Mouse (Mus musculus) midbrain, embryonic 10.5 days (tissue): ENCODE measurements at regions not wholly inside any gene's neighbourhood (a gene's known extent, or its start where the extent isn't known, plus 50 kb on each side); places are given as distances from the start of the nearest gene placed in this dataset.

Experiments
- DNase-seq: peaks from one replicate; pipeline ENCODE4 v3.0.0-alpha.2; 2017; ENCODE audit warnings: low spot score
- H3K27ac ChIP-seq: fragments of 300-500 bp; sonication (generic); replicated peaks from 2 replicates; pipeline ENCODE4 v1.5.1; 2016; ENCODE audit warnings: mild to moderate bottlenecking
- H3K27me3 ChIP-seq: fragments of 300-500 bp; sonication (generic); 2 replicates; pipeline ENCODE4 v1.6.1; 2016; ENCODE audit warnings: low read depth, mild to moderate bottlenecking; ENCODE audit not compliant: poor library complexity, severe bottlenecking
- H3K36me3 ChIP-seq: fragments of 300-500 bp; sonication (generic); 2 replicates; pipeline ENCODE4 v1.6.1; 2016; ENCODE audit warnings: mild to moderate bottlenecking, moderate library complexity
- H3K4me1 ChIP-seq: fragments of 300-500 bp; sonication (generic); 2 replicates; pipeline ENCODE4 v1.6.1; 2016
- H3K4me3 ChIP-seq: fragments of 300-500 bp; sonication (generic); 2 replicates; pipeline ENCODE4 v1.5.1; 2016; ENCODE audit warnings: mild to moderate bottlenecking, moderate library complexity
- H3K9me3 ChIP-seq: fragments of 300-500 bp; sonication (generic); replicated peaks from 2 replicates; pipeline ENCODE4 v1.6.1; 2016; ENCODE audit warnings: mild to moderate bottlenecking
- WGBS: fragments of 180-500 bp; shearing (Covaris S2); methylation state at CpG from one replicate; pipeline ENCODE4 v1.1.7; 2016; 5-methylcytosine and 5-hydroxymethylcytosine counted together

DNA sequence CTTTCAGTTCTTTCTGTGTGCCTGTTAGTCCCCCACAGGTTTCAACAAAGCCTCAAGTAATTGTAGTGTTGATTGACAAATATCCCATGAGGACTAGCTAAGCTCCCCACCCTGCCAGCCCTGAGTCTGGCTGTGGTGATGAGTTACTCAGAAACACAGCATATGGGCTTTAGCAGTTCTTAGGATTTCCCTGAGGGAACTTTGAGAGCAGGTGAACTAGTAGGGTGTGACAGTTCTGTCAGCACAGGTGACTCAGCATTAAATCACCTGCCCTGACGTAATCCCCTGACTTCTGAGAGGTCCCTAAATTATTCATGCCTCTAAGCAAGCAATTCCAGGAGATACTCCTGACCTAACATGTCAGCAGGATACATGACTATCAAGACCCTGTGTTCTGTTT lies 347.7 kb upstream of the Igfbp3 start:
- DNase-seq = no peak
- Histone ChIP-seq H3K27me3 (no peaks in the 10 kb centered on the region), H3K4me1 (no peaks in the 10 kb centered on the region), H3K4me3 (no peak overlapping the region), H3K9me3 (no peaks in the 10 kb centered on the region), H3K36me3 (no peaks in the 10 kb centered on the region), H3K27ac (no peak overlapping the region)
- WGBS = 72% methylated on average over 1 of the region's 1 CpGs

GRCm38 (mm10) chr11:7555613-7556274 lies 342.0 kb upstream of the Igfbp3 start:
- H3K27me3 ChIP-seq = no peaks in the 10 kb centered on the region
- H3K9me3 ChIP-seq = no peaks in the 10 kb centered on the region
- 89% methylated on average over 6 of the region's 6 CpGs for WGBS
- DNase-seq = no peak
- H3K36me3 ChIP-seq = no peaks in the 10 kb centered on the region
- no peaks in the 10 kb centered on the region for H3K4me1 ChIP-seq
- no peak overlapping the region for H3K4me3 ChIP-seq
- no peak overlapping the region for H3K27ac ChIP-seq

DNA sequence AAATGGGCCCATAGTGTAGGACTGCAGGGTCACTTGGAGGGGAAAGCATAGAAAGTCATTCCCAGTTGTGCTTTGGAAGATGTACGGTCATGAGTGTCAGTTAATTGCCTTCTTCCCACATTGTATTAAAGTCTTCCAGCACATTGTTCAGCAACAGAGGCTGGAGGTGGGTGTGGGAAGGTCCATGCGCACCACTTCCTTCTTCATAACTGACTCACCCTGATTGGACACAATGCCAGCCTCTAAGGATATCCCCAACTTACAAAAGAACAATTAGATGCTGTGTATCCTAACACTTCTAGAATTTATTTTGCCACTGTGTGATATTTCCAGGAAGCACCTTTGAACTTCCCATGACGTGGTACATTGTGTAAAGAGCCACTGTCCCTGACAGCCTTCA lies 338.4 kb upstream of the Igfbp3 start:
- H3K27me3 ChIP-seq = no peaks in the 10 kb centered on the region
- no peak overlapping the region for H3K27ac ChIP-seq
- no peak overlapping the region for H3K4me3 ChIP-seq
- no peaks in the 10 kb centered on the region for H3K9me3 ChIP-seq
- H3K4me1 ChIP-seq = no peaks in the 10 kb centered on the region
- H3K36me3 ChIP-seq = no peaks in the 10 kb centered on the region
- DNase-seq = no peak
- 91% methylated on average over 3 of the region's 3 CpGs for WGBS

DNA sequence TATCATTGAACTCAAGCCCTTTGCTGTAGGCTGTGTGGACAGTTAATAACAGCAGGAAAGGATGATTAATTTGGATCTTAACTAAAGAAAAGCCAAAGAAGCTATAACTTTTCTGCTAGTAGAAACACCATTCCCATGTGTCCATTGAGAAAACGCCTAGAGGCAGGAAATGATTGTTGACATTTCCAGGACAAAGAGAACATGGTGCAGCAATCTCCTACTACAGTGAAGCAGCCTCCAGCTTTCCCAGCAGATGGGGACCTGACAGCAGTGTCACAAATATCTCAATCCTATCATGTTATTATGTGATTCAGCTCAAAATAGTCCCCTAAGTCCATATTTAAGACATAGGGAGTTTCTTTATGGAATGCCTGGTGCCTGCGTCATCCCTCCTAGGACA lies 334.1 kb upstream of the Igfbp3 start:
- Histone ChIP-seq H3K27ac (no peak overlapping the region), H3K27me3 (no peaks in the 10 kb centered on the region), H3K36me3 (no peaks in the 10 kb centered on the region), H3K9me3 (no peaks in the 10 kb centered on the region), H3K4me3 (no peak overlapping the region), H3K4me1 (no peaks in the 10 kb centered on the region)
- no peak for DNase-seq
- 83% methylated on average over 2 of the region's 2 CpGs for WGBS

DNA sequence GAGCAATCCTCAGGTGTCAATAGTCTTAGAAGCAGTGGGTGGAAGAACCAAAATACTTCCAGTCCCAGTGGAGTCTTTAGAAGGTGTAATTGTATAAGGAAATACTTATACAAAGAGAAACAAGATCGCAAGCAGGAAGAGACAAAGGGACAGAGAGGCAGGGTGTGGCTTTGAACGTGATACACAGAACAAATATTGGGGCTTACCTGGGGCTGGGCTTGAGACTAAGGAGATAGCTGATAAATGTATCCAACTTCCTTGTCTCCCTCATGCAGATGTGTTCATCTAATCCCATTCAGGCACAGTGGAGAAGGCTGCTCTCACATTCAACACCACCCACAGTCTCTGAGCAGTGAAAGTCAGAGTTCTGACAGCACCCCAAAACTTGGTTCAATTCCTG lies 331.9 kb upstream of the Igfbp3 start:
- 93% methylated on average over 2 of the region's 2 CpGs for WGBS
- Histone ChIP-seq H3K4me3 (no peak overlapping the region), H3K4me1 (no peaks in the 10 kb centered on the region), H3K27me3 (no peaks in the 10 kb centered on the region), H3K9me3 (no peaks in the 10 kb centered on the region), H3K27ac (no peak overlapping the region), H3K36me3 (no peaks in the 10 kb centered on the region)
- DNase-seq = no peak

- no peaks in the 10 kb centered on the region for H3K27me3 ChIP-seq
- WGBS = 30% methylated on average over 2 of the region's 2 CpGs
- H3K9me3 ChIP-seq = peaks cover 10% of the 10 kb centered on the region
- H3K27ac ChIP-seq = no peak overlapping the region
- H3K36me3 ChIP-seq = no peaks in the 10 kb centered on the region
- no peak overlapping the region for H3K4me3 ChIP-seq
- no peak for DNase-seq
- H3K4me1 ChIP-seq = no peaks in the 10 kb centered on the region
Observed at GRCm38 (mm10) chr11:7534590-7534989, 320.9 kb upstream of the Igfbp3 start.

GRCm38 (mm10) chr11:7533327-7533726 lies 319.6 kb upstream of the Igfbp3 start:
- Histone ChIP-seq H3K36me3 (no peaks in the 10 kb centered on the region), H3K9me3 (peaks cover 10% of the 10 kb centered on the region), H3K4me3 (no peak overlapping the region), H3K27ac (no peak overlapping the region), H3K4me1 (no peaks in the 10 kb centered on the region), H3K27me3 (no peaks in the 10 kb centered on the region)
- DNase-seq = no peak
- WGBS = 15% methylated on average over 1 of the region's 1 CpGs

DNA sequence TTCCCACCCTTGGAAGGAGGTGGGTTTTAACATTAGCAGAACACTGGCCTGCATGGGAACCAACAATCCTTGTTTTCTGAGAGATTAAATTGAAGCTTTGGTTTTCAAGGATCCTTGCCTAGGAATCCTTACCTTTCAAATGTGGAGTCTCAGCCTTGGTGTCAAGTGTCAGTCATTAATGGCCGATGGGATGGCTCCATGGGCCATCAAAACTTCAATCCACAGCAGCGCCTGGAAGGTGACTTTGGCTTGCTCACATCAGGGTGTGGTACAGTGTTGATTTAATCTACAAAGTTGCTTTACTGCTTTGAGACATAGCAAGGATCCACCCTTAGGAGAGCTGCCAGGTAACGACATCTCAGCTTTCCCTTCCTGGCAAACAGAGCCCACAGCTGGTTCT lies 318.1 kb upstream of the Igfbp3 start:
- H3K27me3 ChIP-seq = no peaks in the 10 kb centered on the region
- 91% methylated on average over 3 of the region's 3 CpGs for WGBS
- no peak overlapping the region for H3K4me3 ChIP-seq
- no peaks in the 10 kb centered on the region for H3K36me3 ChIP-seq
- H3K27ac ChIP-seq = no peak overlapping the region
- H3K9me3 ChIP-seq = peaks cover 7% of the 10 kb centered on the region
- H3K4me1 ChIP-seq = no peaks in the 10 kb centered on the region
- DNase-seq = no peak

- no peak overlapping the region for H3K4me3 ChIP-seq
- H3K36me3 ChIP-seq = no peaks in the 10 kb centered on the region
- H3K27ac ChIP-seq = no peak overlapping the region
- WGBS = 90% methylated on average over 6 of the region's 6 CpGs
- no peak for DNase-seq
- no peaks in the 10 kb centered on the region for H3K9me3 ChIP-seq
- no peaks in the 10 kb centered on the region for H3K27me3 ChIP-seq
- no peaks in the 10 kb centered on the region for H3K4me1 ChIP-seq
Observed at GRCm38 (mm10) chr11:7530482-7531148, 316.9 kb upstream of the Igfbp3 start.

GRCm38 (mm10) chr11:7519556-7519955 lies 305.8 kb upstream of the Igfbp3 start:
- Histone ChIP-seq H3K4me1 (no peaks in the 10 kb centered on the region), H3K27me3 (no peaks in the 10 kb centered on the region), H3K4me3 (no peak overlapping the region), H3K9me3 (no peaks in the 10 kb centered on the region), H3K36me3 (no peaks in the 10 kb centered on the region), H3K27ac (no peak overlapping the region)
- no peak for DNase-seq
- WGBS = 85% methylated on average over 2 of the region's 2 CpGs

DNA sequence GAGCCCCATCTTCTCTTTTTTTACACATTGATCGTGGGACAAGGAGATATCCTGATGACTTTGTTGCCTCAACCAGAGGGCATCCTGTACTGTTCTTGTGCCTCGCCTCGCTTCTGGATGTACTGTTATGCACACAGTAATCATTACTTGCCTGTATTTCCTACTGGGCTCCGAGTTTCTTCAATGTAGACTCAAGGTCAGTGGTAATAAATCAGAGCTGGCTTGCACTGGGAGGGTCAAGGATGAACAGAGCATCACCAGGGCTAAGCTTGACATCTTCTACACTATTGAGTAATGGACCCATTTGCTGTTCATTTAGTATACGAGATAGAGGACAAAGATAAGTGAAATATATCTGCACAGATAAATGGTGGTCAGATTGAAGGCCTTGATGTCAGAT lies 295.1 kb upstream of the Igfbp3 start:
- Histone ChIP-seq H3K4me1 (no peaks in the 10 kb centered on the region), H3K4me3 (no peak overlapping the region), H3K9me3 (no peaks in the 10 kb centered on the region), H3K27me3 (no peaks in the 10 kb centered on the region), H3K36me3 (no peaks in the 10 kb centered on the region), H3K27ac (no peak overlapping the region)
- 90% methylated on average over 5 of the region's 5 CpGs for WGBS
- no peak for DNase-seq

GRCm38 (mm10) chr11:7506421-7506945 lies 292.8 kb upstream of the Igfbp3 start:
- H3K4me1 ChIP-seq = no peaks in the 10 kb centered on the region
- H3K4me3 ChIP-seq = no peak overlapping the region
- H3K36me3 ChIP-seq = no peaks in the 10 kb centered on the region
- 82% methylated on average over 7 of the region's 7 CpGs for WGBS
- H3K27ac ChIP-seq = no peak overlapping the region
- H3K9me3 ChIP-seq = no peaks in the 10 kb centered on the region
- DNase-seq = no peak
- H3K27me3 ChIP-seq = no peaks in the 10 kb centered on the region

DNA sequence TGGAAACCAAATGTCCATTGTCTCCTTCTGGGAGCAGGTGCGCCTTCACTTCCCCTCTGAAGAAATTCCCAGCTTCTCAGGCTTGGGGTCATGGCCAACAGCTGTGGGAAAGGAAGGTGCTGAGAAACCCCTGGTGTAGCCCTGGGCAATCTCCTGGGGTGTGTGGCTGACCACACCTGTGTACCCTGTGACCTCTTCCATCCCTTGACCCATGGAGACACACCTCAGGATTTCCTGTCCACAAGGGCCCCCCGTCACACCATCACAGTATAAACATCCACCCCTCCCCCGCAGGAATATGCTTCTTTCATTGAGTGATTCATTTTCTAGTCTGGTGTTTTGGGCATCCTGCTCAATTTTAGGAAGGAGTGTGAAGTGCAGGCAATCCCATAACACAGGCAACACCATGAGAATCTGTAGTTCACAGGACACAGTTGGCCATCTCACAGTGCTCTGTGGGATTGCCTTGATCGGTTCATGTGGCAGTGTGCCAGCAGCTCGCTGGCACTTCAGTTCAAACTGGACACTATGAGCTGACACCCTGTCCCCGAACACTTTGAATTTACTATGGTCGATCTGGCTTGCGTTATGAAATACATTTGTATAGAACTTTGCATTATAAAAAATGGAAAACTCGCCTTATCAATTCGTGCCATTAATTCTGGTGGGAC lies 291.1 kb upstream of the Igfbp3 start:
- H3K36me3 ChIP-seq = no peaks in the 10 kb centered on the region
- no peaks in the 10 kb centered on the region for H3K4me1 ChIP-seq
- no peak overlapping the region for H3K27ac ChIP-seq
- DNase-seq = no peak
- H3K4me3 ChIP-seq = no peak overlapping the region
- H3K27me3 ChIP-seq = no peaks in the 10 kb centered on the region
- H3K9me3 ChIP-seq = no peaks in the 10 kb centered on the region
- WGBS = 90% methylated on average over 10 of the region's 10 CpGs
